Mouse (Mus musculus) kidney, adult 18-20 months (tissue): ENCODE results near the gene Tmem95.
"Not testable (repeated sequence)": the region's sequence is repeated elsewhere in the genome, so short reads cannot be mapped to it uniquely, and the experiment has no call there.

ENCODE experiments used
- DNase-seq: peaks from one replicate; pipeline ENCODE4 v3.0.0; 2021

The Tmem95 gene

DNA sequence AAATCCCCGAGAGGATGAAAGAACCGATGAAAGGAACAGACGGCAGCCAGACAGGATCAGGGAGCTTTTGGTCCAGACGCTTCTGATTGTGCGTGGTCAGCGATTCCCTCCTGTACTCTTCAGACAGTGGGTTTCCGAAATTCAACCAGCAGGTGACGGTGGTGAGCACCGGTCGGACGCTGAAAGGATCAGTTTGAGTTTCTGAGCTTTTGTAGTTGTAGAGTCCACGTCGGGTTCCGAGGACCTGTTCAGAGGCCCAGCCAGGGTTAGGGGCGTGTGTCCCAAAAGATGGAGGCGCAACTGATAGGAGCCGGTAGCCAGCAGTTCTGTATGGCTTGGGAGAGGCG, 2.7 kb upstream of the Tmem95 start:
- no peak for DNase-seq

DNA sequence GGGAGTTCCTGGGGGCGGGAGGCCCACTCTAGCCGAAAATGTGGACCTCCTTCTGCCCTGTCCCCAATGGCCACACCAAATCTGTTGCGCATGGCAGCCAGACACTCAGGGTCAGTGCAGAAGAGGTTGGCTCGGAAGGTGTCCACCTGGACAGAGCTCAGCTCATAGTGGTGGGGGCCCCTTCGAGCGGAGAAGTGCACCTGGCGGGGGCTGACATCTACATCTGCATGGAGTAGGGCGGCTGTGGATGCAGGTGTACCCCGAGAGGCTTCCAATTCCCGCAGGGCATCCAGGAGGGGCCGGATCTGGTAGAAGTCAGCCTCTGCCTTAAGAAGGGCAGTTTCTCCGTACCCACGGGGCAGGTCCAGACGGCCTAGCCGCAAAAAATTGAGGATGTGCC, 1.9 kb upstream of the Tmem95 start:
- no peak for DNase-seq

DNA sequence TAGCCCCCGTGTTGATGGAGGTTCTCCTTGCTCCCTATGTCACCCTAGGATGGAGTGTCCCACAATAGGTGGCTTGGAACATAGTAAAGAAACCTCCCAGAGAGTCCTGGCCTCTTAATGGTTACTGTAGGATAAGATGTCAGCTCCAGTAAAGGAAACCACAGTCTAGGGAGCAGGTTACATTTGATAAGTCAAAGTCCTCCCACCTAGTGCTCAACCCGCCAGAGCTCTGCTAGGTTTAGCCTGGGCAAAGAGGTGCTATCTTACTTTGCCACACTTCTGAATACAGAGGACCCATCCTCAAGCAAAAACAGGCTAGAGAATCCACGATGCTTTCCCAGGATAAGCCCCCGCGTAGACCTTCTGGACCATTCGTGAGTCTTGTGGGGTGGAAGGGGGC, 1.1 kb upstream of the Tmem95 start:
- no peak for DNase-seq

DNA sequence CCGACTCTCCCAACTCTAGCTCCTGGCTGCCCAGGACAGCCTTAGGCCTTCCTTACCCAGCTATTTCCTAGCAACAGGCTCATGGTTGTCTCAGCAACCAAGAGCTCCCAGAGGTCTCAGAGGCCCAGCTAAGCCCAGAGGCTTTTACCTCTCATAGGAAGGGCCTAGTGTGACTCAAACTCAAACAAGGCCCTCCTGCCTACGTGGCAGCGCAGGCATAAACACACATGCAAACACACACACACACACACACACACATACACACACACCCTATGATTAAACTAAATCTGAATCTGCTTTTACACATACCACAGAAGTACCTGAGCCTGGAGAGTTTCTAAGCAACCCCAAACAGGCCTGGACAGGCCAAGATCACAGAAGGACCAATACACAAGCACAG, 581 bp upstream of the Tmem95 start:
- no peak for DNase-seq

DNA sequence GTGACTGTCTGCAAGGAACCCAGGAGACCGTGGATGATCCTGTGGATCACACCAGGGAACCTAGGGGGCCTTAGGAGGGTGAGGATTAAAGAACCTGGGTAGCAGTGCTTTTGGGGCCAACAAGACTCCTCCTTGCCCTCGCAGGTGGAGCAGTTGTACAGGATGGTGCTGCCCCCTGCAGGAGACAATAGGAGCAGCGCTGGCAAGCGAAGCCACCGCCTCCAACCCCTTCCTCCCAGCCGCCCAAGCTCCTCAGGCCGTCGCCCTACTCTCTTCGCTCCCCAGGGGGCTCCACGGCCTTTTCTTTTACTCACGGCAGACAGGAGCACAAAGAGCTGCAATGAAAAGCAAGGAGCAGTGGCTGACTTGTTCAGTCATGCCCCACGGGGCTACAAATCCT, 951 bp downstream of the Tmem95 start:
- DNase-seq = peak; percentile 85

DNA sequence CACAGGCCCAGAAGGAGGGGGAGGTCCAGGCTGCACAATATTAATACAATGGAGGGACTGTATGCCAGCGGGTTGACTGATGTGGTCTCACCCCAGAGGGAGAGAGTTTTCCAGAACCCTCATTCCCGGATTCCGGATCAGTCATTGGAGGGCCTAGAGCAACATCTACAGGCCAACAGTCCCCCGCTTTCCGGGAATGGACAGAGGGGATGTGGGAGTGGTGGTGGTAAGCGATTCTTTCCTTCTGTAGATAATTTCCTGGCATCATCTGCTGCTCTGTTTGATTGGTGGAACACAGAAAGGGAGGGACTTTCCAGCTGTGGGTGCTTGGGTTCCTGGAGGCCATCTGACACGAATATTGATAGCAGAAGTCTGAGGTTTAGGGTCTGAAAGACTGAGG, 1.6 kb downstream of the Tmem95 start:
- DNase-seq = no peak

DNA sequence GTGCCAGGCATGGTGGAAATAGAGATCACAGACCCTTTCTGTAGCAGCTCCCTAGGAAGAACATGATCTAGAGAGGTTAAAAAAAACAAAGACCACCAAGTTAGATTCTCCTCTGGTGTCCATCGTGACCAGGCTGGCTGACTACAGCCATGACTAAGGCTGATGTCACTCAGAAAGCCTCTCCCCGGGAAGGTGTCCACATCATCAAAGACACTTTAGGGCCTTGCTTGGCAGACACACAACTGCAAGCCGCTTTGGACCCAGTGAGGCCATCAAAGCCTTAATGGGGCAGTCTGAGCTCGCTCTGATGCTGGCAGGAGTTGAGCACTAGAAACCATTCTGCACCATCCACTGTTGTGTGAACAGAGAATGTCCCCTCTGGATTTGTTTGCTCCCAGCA, 5.4 kb downstream of the Tmem95 start:
- DNase-seq = no peak

DNA sequence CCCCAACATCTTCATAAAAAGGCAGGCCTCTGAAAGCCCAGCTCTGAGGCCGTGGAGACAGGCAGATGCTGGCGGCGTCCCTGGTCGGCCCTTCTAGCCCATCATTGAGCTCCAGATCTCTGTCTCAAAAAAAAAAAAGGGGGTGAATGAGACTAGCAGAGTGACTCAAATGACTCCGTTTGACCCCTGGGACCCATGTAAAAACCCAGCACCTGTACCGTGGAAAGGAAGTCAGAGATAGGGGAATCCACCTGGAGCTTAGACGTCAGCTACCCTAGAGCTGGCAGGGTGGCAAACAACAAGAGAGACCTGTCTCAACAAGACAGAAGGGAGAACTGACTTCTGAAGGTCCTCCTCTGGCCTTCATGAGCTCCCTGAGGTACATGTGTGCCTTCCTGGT, 6.0 kb downstream of the Tmem95 start:
- DNase-seq = no peak

DNA sequence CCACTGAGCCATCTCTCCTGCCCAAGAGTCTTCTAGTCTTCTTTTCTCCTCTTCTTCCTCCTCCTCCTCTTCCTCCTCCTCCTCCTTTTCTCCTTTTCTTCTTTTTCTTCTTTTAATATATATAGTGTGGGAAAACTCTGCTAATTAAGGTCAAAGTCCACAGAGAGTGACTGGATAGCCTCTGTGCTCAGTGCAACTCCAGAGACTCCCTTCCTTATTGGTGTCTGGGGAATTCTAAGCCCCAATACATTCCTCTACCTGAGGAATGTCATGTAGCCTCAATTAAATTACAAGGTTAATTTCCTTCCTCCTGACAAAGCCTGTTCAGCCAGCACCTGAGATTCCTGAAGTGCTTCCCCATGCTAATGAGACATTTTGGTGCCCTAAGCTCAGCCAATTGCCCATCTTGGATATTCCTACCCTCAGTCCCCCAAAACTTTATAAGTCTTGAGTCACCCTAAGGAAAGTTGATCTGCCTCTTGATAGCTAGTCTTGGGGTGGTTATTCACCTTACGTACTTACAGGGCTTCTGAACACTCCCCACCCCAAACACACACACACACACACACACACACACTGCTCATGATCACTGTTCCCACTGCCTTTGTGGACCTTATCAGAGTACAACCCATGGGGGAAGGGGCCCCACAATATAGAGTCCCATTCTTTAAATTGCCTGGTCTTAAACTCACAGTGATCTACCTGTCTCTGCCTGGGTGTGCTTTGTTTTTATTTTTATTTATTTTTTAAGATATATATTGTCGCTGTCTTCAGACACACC, 7.3 kb downstream of the Tmem95 start:
- DNase-seq = no peak

DNA sequence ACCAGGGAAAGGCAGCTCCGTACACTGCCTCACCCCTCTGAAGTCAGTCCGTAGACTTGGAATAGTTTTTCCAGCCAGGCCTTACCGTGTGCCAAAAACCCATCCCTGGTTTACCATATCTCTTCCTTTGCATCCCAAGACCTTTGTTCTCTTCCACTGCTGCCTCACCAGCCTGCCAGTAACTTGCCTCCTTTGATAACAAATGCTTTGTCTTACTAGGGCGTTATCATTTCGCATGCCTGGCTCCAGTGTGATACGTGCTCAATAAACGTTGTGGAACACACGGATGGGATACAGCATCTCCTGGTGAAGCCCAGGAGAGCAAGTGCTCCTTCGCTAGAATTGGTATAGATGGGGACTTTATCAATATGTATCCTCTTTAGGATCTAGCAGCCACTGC, 10.5 kb downstream of the Tmem95 start:
- DNase-seq = no peak

DNA sequence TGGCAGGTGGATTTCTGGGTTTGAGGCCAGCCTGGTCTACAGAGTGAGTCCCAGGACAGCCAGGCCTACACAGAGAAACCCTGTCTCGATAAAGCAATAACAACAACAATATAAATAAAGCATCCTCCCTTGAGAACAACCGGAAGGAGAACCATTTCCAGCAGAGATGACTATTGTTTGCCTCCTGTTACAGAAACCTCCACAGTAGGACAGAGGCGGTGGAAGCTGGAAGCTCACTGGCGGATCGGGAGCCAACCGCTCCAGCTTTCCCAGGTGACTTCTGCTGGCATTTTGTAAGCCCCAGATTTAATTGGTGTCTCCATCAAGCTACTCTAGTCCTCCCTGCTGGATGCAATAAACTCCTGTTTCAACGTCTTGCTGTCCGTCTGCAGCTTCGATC, 12.3 kb downstream of the Tmem95 start:
- DNase-seq = no peak

DNA sequence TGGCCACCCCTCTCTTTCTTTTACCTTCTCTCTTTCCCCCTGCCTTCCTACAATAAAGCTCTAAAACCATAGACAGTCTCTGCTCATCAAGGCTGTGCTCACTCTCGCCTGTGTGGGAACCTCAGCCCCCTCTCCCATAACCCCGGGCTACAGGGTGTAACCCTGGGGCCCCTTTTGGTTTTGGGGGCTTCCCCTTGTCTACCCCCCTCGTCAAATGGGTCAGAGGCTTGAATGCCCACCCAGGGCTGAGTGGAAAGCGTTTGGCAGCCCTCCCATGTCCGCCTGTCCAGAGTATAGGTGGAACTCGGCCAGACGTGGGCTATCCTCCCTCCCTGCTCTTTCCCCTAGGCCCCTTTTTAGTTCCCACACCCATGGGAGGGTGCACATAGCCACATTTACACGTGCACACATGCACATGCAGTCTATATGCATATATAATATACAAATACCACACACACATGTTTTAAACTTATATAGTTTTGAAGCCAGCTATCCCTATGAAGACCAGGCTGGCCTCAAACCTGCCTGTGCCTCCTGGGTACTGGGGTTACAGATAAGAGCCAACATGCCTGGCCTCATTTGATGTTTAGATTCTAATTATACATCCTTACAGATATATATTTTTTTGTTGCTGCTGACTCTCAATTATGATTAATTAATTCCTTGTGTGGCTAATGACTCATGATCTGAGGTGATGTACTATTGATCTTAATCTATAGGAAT, 13.5 kb downstream of the Tmem95 start:
- DNase-seq = no peak

DNA sequence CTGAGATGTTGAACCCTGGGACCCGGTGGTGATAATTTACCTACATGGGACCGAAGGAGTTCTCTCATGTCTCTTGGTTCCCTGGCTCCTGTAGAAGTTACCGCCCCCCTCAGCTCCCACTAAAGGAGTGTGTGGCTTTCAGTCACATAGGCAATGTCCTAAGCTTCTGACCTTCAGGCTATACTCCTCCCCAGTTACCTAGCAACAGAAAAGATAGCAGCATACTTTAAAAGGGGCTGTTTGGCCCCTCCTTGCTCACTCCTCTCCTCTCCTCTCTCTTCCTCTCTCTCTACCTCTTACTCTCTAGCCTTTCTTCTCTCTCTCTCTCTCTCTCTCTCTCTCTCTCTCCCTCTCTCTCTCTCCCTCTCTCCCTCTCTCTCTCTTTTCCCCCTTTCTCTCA, 14.1 kb downstream of the Tmem95 start:
- DNase-seq = not testable (repeated sequence)

DNA sequence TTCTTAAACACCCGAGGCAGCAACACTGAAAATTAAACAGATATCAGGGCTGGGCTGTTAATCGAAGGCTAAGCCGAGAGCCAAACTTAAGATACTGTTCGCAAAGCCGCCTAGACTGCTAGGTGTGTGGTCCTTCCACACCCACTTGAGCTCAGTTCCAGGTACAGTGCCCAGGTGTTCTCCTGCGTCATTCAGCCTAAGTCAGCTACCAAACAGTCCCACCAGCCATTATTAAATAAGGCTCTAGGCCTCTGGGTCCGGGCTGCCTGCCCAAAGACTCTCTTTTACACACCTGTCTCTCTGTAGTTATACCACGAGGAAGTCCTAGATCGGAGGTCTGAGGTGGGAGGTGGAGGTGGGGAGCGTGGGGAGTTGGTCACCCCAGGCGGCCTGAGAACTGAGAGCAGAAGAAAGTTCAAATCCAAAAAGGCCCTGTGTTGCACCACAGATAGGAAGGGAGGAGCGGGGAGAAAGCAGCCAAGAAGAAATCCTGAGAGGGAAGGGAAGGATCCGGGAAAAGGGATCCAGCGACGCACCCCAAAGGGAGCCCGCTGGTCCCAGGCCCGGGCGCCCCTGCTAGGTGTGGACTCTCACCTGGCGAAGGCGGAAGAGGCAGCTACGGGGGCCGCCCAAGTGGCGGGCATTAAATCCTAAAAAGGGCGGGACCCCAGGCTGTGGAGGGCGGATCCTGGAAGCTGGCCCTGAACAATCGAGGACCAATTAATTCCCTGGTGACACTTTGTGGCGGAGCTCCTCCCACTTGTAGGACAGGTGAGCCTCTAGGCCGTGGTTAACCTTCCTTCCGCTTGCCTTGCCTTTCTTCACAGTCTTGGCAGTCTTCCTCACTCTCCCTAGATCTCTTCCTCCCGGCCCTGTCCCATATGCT, 19.5 kb downstream of the Tmem95 start, which contains the start of gene Tnk1:
Gene Tnk1, minus strand, starts transcription at position 618 of the 886 bp plus-strand sequence.
- DNase-seq = peak; percentile 74

DNA sequence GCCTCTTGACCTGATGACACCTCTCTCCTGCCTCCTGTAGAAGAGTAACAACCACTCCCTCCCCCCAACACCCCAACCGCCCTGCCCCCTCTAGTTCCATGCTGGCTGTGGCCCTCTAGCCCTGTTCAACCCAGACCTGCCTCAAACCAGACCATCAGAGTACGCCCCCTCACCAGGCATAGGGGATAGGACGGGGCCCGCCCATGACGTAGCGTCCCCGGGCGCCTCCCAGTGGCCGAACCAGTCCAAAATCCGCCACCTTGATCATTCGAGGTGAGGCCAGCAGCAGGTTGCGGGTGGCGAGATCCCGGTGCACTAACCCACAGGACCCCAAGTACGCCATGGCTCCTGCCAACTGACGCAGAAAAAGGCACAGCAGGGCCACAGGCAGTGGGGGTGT, 22.5 kb downstream of the Tmem95 start:
- DNase-seq = no peak

DNA sequence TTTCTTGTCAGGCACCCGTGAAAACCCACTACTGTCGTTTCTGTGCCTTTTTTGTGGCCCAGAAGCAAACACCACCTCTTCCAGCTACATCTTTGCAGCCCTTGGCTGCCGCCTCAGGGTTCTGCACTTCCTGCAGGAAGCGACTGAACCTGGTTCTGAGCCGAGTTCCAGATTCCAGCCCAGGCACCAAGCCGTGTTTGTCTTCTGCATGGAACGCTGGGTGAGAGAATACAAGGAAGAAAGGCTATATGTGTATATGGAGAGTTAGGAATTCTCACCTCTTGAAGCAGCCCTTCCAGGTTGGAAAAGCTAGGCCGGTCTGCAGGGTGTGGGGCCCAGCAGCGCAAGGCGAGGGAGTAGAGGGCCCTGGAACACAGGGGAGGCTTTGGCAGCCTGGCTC, 23.1 kb downstream of the Tmem95 start:
- DNase-seq = no peak

DNA sequence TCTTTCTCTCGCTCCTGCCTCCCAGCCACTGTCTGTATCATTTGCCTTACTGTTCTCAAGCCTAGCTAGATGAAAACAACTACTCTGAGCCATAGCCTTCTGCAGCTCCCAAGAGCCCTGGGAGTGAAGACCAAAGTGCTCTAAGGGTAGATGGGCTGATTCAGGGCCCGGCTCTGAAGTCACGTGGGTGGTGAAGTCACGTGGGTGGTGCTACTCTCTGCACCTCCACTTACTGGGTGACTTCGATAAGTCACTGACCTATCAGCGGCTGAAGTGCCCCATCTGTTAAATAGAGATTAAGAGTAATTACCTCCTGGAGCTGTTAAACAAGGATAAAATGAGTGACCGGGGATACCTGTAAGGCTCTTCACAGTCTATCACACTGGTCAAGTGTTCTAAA, 23.8 kb downstream of the Tmem95 start:
- DNase-seq = peak; percentile 39

DNA sequence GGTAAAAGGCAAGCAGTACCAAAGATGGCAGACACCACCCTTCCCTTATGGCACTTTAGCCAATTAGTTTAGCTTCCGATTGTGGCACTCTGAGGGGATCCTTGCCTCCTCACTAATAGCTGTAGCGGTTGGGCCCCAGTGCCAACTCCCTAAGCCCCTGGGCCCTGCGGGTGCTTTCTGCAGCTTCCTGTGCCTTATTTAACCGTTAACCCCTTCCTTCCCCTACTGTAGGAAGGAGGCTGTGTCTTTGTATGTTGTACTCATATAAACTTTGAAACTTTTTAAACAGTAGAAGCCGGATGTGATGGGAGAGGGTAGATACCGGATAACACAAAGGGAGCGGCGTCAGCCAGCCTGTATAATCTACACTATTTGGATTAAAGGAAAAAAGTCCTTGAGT, 27.1 kb downstream of the Tmem95 start:
- DNase-seq = no peak

DNA sequence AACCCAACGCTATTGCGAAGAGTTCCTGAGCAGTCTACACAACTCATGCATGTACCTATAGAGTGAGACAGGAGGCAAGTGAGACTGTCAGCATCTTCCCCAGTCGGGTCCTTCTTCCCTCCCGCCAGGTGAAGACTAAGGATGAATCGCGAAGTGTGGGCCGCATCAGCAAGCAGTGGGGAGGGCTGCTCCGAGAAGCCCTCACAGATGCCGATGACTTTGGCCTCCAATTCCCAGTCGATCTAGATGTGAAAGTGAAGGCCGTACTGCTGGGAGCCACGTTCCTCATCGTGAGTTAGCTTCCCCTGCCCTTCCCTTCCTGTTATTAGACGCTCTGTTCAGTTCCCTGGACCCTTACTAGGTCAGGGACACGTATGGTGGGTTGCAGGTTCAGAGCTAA, 27.9 kb downstream of the Tmem95 start:
- DNase-seq = no peak

DNA sequence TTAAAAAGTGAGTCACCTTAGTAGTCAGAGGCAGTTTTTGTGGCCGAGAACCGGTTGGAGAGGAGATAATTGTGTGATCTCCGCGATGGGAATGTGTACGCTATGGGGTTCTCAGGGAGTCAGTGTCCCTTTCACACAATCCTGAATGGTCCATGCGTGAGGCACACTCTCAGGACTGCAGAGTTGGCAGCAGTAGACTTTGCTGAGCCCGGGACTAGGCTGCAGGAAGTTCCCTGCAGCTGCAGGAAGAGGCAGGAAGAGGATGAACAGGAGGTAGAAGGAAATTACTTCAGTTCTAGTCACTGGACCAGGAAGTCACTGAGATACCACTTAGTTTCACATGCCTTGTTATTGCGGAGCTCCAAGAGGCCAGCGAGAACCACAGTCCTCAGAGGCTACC, 28.7 kb downstream of the Tmem95 start:
- no peak for DNase-seq

DNA sequence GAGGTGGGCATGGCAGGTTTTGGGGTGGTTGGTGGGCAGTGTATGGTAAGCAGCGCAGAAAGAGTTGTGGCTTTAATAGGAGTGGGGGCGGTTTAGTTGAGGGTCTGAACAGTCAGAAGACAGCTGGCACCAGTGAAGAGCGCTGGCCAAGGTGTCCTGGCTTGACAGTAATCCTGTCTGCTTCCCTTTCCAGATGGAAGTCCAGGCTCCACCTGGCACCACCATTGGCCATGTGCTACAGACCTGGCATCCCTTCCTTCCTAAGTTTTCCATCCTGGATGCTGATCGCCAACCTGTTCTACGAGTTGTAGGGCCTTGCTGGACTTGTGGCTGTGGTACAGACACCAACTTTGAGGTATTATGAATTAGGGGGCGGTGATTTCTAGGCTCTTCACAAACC, 29.8 kb downstream of the Tmem95 start:
- DNase-seq = no peak

DNA sequence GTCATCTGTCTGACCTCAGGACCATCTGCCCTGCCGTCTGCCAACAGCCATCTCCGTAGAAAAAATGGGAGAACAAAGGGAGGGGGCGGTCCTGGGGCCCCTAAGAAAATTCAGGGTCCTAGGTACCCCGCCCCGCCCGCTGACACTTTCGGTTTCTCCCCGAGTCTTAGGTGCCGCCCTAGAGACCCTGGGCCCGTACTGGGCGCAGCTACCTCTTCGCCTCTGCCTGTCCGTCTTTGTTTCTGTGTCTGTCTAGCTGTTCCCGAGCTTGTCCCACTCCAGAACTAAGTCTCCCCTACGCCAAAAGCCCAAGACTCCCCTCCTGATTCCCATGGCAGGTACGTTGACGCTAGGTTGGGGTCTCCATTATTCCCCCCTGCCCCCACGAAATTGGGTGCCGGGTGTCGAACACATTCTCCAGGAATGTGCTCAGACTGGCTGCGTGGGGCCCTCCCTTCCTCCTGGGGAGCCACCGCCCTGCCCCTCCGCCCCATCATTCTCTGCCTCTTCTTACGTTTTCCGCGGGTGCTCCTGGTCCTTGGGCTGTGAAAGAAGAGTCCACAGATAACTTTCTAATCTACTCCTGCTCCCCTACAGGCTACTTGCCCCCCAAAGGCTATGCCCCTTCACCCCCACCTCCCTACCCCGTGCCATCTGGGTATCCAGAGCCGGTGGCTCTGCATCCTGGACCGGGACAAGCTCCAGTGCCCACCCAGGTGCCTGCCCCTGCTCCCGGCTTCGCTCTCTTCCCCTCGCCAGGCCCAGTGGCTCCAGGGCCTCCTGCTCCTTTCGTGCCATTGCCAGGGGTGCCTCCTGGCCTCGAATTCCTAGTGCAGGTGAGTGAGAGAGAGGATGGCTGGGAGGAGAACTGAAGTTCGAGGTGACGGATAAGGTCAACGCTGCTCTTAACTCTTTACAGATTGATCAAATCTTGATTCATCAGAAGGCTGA, 30.8 kb downstream of the Tmem95 start:
- peak; percentile 37 for DNase-seq
